9 mouse cellular contexts compared by ENCODE assay signal in the genomic region with DNA sequence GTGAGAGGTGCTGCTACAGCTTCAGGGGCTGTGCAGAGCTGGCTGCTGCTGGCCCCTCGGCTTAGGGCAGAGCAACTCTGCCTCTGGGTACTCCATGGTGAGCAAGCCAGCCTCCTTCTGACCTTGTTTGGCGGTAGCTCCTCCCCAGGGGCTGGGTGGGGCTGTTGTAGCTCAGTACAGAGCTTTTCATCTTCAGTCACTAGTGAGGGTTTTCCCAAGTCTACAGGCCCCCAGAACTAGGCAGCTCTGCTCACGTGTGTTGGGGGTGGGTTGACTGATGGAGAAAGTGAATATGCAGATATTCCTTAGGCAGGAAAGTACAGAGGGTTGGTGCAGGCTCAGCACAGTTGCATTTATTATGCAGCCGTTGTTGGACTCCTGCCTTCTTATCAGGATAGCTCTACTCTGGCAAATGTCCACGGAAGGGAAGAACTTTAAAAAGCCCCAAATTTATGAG.
DNase-seq lines count a peak whose midpoint lies in the region; ATAC-seq and TF ChIP-seq lines count a peak whose summit lies in the region.
"Had no signal": no experiment of that assay in that cellular context is flagged by ENCODE, and none has a peak within 500 bp of the region (broad histone marks: within the 10 kb centered on the region; RNA-seq: fewer than 3 reads in every experiment).

No protein-coding gene starts in this region.

- WGBS in kidney, embryonic 15.5 days, result 32% methylated on average over 5 of the region's 5 CpGs
- WGBS in embryonic facial prominence, embryonic 13.5 days, result 17% methylated on average over 5 of the region's 5 CpGs

- H3K27ac ChIP-seq in kidney, embryonic 15.5 days, result peak overlapping the region; percentile 89
- H3K27ac ChIP-seq in MEL (ENCODE audit: control insufficient read depth, low read depth, low read length), result peak overlapping the region; percentile 86
- peak overlapping the region; percentile 91 for H3K27ac ChIP-seq in embryonic facial prominence, embryonic 13.5 days
- H3K27ac ChIP-seq in left cerebral cortex, adult 2 months, result no peak overlapping the region

- no peaks in the 10 kb centered on the region for H3K27me3 ChIP-seq in kidney, embryonic 15.5 days
- no peaks in the 10 kb centered on the region for H3K27me3 ChIP-seq in MEL (ENCODE audit: control insufficient read depth in 1 of 2, insufficient read depth in 2 of 2, low read length in 2 of 2)
- H3K27me3 ChIP-seq in embryonic facial prominence, embryonic 13.5 days, result no peaks in the 10 kb centered on the region

- DNase-seq in kidney, adult 18-20 months, result no peak
- DNase-seq in MEL (ENCODE audit: low read depth, low spot score), result peak; percentile 89
- DNase-seq in heart, postnatal 4 days, result peak; percentile 48
- peak; percentile 58 to 69 for DNase-seq in spleen, postnatal 10 days (ENCODE audit: low spot score in 2 of 2)
- no peak for DNase-seq in left cerebral cortex, adult 2 months (ENCODE audit: extremely low spot score in 1 of 2, low spot score in 2 of 2)
- DNase-seq in left cerebral cortex, adult 11 months (ENCODE audit: low spot score), result no peak

- H3K79me2 ChIP-seq in MEL (ENCODE audit: control insufficient read depth, insufficient read depth, low read length, poor library complexity), result no peaks in the 10 kb centered on the region

- H3K9me3 ChIP-seq in kidney, embryonic 15.5 days (replicated peaks), result no peaks in the 10 kb centered on the region
- H3K9me3 ChIP-seq in MEL (replicated peaks; ENCODE audit: insufficient read depth, low read length), result no peaks in the 10 kb centered on the region
- no peaks in the 10 kb centered on the region for H3K9me3 ChIP-seq in embryonic facial prominence, embryonic 13.5 days

- peaks cover 54% of the 10 kb centered on the region for H3K4me1 ChIP-seq in kidney, embryonic 15.5 days
- H3K4me1 ChIP-seq in MEL (ENCODE audit: control insufficient read depth in 1 of 2, insufficient read depth in 2 of 2, low read length in 2 of 2), result peaks cover 43 to 58% of the 10 kb centered on the region in 2 experiments
- H3K4me1 ChIP-seq in embryonic facial prominence, embryonic 13.5 days, result peaks cover 75% of the 10 kb centered on the region

- H3K9ac ChIP-seq in kidney, embryonic 15.5 days, result no peak overlapping the region
- peak overlapping the region; percentile 43 for H3K9ac ChIP-seq in MEL (ENCODE audit: control insufficient read depth, low read depth, low read length, poor library complexity, severe bottlenecking)
- H3K9ac ChIP-seq in embryonic facial prominence, embryonic 13.5 days, result no peak overlapping the region

- TF ChIP-seq RAD21 in MEL (IDR thresholded peaks at IDR 0.05; ENCODE audit: low read depth, low read length), result no peak

- no peak; a peak in 1 of 4 replicates for TF ChIP-seq POLR2A in MEL (IDR thresholded peaks at IDR 0.05; ENCODE audit: control insufficient read depth in 1 of 2, insufficient read depth in 1 of 2, low read depth in 1 of 2, low read length in 2 of 2, poor library complexity in 1 of 2)

- no peak for TF ChIP-seq CTCF in MEL (IDR thresholded peaks at IDR 0.05 in 2 of 3, conservative IDR thresholded peaks at IDR 0.05 in 1 of 3; ENCODE audit: control insufficient read depth in 1 of 3, insufficient read depth in 1 of 3, low read depth in 2 of 3, low read length in 3 of 3, poor library complexity in 1 of 3, severe bottlenecking in 1 of 3)
- TF ChIP-seq CTCF in left cerebral cortex, adult 2 months (IDR thresholded peaks at IDR 0.05), result no peak

- ATAC-seq in kidney, embryonic 15.5 days (replicated peaks; ENCODE audit: low FRiP score), result peak; percentile 71
- peak; percentile 60; the same call in 1 of the 2 replicates for ATAC-seq in embryonic facial prominence, embryonic 13.5 days (ENCODE audit: insufficient number of reproducible peaks, insufficient read depth, low FRiP score, low TSS enrichment, low read depth)

- intact Hi-C loops in left cerebral cortex, adult 2 months (cut with DNase I), result no loop called here

- peak overlapping the region; percentile 22; the same call in 1 of the 2 replicates for H3K4me2 ChIP-seq in kidney, embryonic 15.5 days
- H3K4me2 ChIP-seq in embryonic facial prominence, embryonic 13.5 days, result peak overlapping the region; percentile 24; the same call in 1 of the 2 replicates

- TF ChIP-seq EP300 in MEL (IDR thresholded peaks at IDR 0.05; ENCODE audit: low read depth in 1 of 2, low read length in 2 of 2), result peak; percentile 84 to 85

- peaks cover 54% of the 10 kb centered on the region for H3K36me3 ChIP-seq in kidney, embryonic 15.5 days
- H3K36me3 ChIP-seq in MEL (ENCODE audit: control insufficient read depth in 1 of 2, insufficient read depth in 2 of 2, low read length in 2 of 2), result peaks cover 0 to 49% of the 10 kb centered on the region in 2 experiments
- peaks cover 46% of the 10 kb centered on the region for H3K36me3 ChIP-seq in embryonic facial prominence, embryonic 13.5 days

- no peak overlapping the region for H3K4me3 ChIP-seq in kidney, embryonic 15.5 days (replicated peaks)
- peak overlapping the region; percentile 5 to 12; a peak in 3 of 4 replicates for H3K4me3 ChIP-seq in MEL (ENCODE audit: control insufficient read depth in 1 of 2, insufficient read depth in 1 of 2, low read depth in 2 of 2, low read length in 2 of 2)
- no peak overlapping the region for H3K4me3 ChIP-seq in embryonic facial prominence, embryonic 13.5 days
- no peak overlapping the region for H3K4me3 ChIP-seq in left cerebral cortex, adult 2 months
- H3K4me3 ChIP-seq: myocyte had no signal

TF ChIP-seq in MEL, 35 proteins besides CTCF, POLR2A, EP300 and RAD21:
- TF ChIP-seq ETS1 (IDR thresholded peaks at IDR 0.05; ENCODE audit: low read depth, low read length), result peak; percentile 95
- no peak for TF ChIP-seq TAL1 (IDR thresholded peaks at IDR 0.05; ENCODE audit: low read length)
- TF ChIP-seq TBP (IDR thresholded peaks at IDR 0.05; ENCODE audit: low read depth, low read length), result no peak; the same call in 1 of the 2 replicates
- TF ChIP-seq TCF12 (IDR thresholded peaks at IDR 0.05; ENCODE audit: low read depth, low read length), result peak; percentile 52
- TF ChIP-seq USF2 (IDR thresholded peaks at IDR 0.05; ENCODE audit: borderline replicate concordance in 1 of 2, insufficient read depth in 1 of 2, low read depth in 1 of 2, low read length in 2 of 2), result 0 out of 4 replicates have a peak, but pooled peaks of 1 of the 2 experiments have one; percentile 8
- TF ChIP-seq NRF1 (IDR thresholded peaks at IDR 0.05; ENCODE audit: insufficient read depth, low read depth, low read length, poor library complexity, severe bottlenecking), result no peak
- TF ChIP-seq NELFE (IDR thresholded peaks at IDR 0.05; ENCODE audit: low read depth, low read length), result 0 out of 2 replicates have a peak, but pooled peaks have one; percentile 12
- TF ChIP-seq MAX (IDR thresholded peaks at IDR 0.05; ENCODE audit: low read length), result peak; percentile 63; the same call in 1 of the 2 replicates
- no peak for TF ChIP-seq ZC3H11A (IDR thresholded peaks at IDR 0.05; ENCODE audit: low read depth, low read length)
- TF ChIP-seq MAZ (IDR thresholded peaks at IDR 0.05; ENCODE audit: low read depth, low read length), result peak; percentile 76; the same call in 1 of the 2 replicates
- TF ChIP-seq BHLHE40 (IDR thresholded peaks at IDR 0.05; ENCODE audit: borderline replicate concordance, low read depth, low read length), result peak; percentile 99
- peak; percentile 21; the same call in 1 of the 2 replicates for TF ChIP-seq MAFK (IDR thresholded peaks at IDR 0.05; ENCODE audit: borderline replicate concordance, low read depth, low read length)
- no peak for TF ChIP-seq E2F4 (IDR thresholded peaks at IDR 0.05; ENCODE audit: borderline replicate concordance, low read depth, low read length)
- TF ChIP-seq MXI1 (IDR thresholded peaks at IDR 0.05; ENCODE audit: low read depth, low read length), result peak; percentile 84
- TF ChIP-seq GABPA (IDR thresholded peaks at IDR 0.05; ENCODE audit: low read depth, low read length), result no peak
- TF ChIP-seq MYC (IDR thresholded peaks at IDR 0.05; ENCODE audit: low read depth, low read length), result 0 out of 2 replicates have a peak, but pooled peaks have one; percentile 44
- no peak for TF ChIP-seq SMC3 (IDR thresholded peaks at IDR 0.05; ENCODE audit: low read depth, low read length)
- TF ChIP-seq POLR2AphosphoS5 (IDR thresholded peaks at IDR 0.05; ENCODE audit: borderline replicate concordance, low read depth, low read length), result no peak
- no peak for TF ChIP-seq ELF1 (IDR thresholded peaks at IDR 0.05; ENCODE audit: low read depth, low read length)
- TF ChIP-seq MYB (IDR thresholded peaks at IDR 0.05; ENCODE audit: low read depth, low read length), result peak; percentile 68; the same call in 1 of the 2 replicates
- peak; percentile 49 for TF ChIP-seq KAT2A (conservative IDR thresholded peaks at IDR 0.05; ENCODE audit: low read depth, low read length)
- TF ChIP-seq SIN3A (IDR thresholded peaks at IDR 0.05; ENCODE audit: low read length), result peak; percentile 84
- peak; percentile 84 for TF ChIP-seq GATA1 (IDR thresholded peaks at IDR 0.05; ENCODE audit: low read depth, low read length)
- TF ChIP-seq USF1 (IDR thresholded peaks at IDR 0.05; ENCODE audit: low read depth, low read length), result peak; percentile 76
- no peak for TF ChIP-seq HCFC1 (IDR thresholded peaks at IDR 0.05; ENCODE audit: low read depth, low read length)
- TF ChIP-seq CHD2 (IDR thresholded peaks at IDR 0.05; ENCODE audit: low read length), result no peak
- no peak for TF ChIP-seq ZKSCAN1 (IDR thresholded peaks at IDR 0.05; ENCODE audit: low read depth, low read length)
- TF ChIP-seq POLR2AphosphoS2 (IDR thresholded peaks at IDR 0.05; ENCODE audit: low read length), result peak; percentile 45; the same call in 1 of the 2 replicates
- no peak for TF ChIP-seq JUND (IDR thresholded peaks at IDR 0.05; ENCODE audit: low read depth, low read length)
- TF ChIP-seq RCOR1 (IDR thresholded peaks at IDR 0.05; ENCODE audit: low read depth, low read length), result peak; percentile 76
- no peak for TF ChIP-seq UBTF (IDR thresholded peaks at IDR 0.05; ENCODE audit: borderline replicate concordance, insufficient read depth, low read depth, low read length)
- no peak for TF ChIP-seq ZNF384 (IDR thresholded peaks at IDR 0.05; ENCODE audit: low read depth, low read length)
- TF ChIP-seq MEF2A (IDR thresholded peaks at IDR 0.05; ENCODE audit: extremely low read depth, insufficient replicate concordance, low read depth, low read length, poor library complexity, severe bottlenecking), result no peak
- 0 out of 2 replicates have a peak, but pooled peaks have one; percentile 24 for TF ChIP-seq ZMIZ1 (IDR thresholded peaks at IDR 0.05; ENCODE audit: low read depth, low read length)
- no peak for TF ChIP-seq CHD1 (IDR thresholded peaks at IDR 0.05; ENCODE audit: low read depth, low read length)

Comparison
In these comparisons a context has a peak if more than half of its experiments do, and no peak if none do; other contexts are left out.
1. H3K4me3 ChIP-seq: peak in MEL (2 of 2); none in kidney, embryonic 15.5 days (single experiment), embryonic facial prominence, embryonic 13.5 days (single experiment) and left cerebral cortex, adult 2 months (single experiment).
2. DNase-seq: peak in MEL (single experiment), heart, postnatal 4 days (single experiment) and spleen, postnatal 10 days (2 of 2); none in kidney, adult 18-20 months (single experiment), left cerebral cortex, adult 2 months (0 of 2) and left cerebral cortex, adult 11 months (single experiment).